Mouse (Mus musculus) lung, embryonic 16.5 days (tissue): ENCODE results near the gene Col5a1. TPM values are rescaled to one million over a fixed set of nuclear protein-coding genes. Genes with fewer than 3 reads are reported as not detected.

Experiments
- ATAC-seq: fragments of 200-750 bp; cut with Nextera tagmentation; 2 replicates; pipeline ENCODE4 v1.8.0; 2017; ENCODE audit warnings: low read depth, mild to moderate bottlenecking, moderate library complexity
- H3K27ac ChIP-seq: fragments of 300-500 bp; sonication (generic); 2 replicates; pipeline ENCODE4 v1.5.1; 2014; ENCODE audit warnings: mild to moderate bottlenecking, control low read depth, low read length
- H3K27me3 ChIP-seq: fragments of 300-500 bp; sonication (generic); 2 replicates; pipeline ENCODE4 v1.6.1; 2014; ENCODE audit warnings: low read depth, low read length, mixed read lengths; ENCODE audit not compliant: control insufficient read depth, insufficient read depth
- H3K36me3 ChIP-seq: fragments of 300-500 bp; sonication (generic); 2 replicates; pipeline ENCODE4 v1.6.1; 2014; ENCODE audit warnings: low read length; ENCODE audit not compliant: control insufficient read depth, insufficient read depth
- H3K4me1 ChIP-seq: fragments of 300-500 bp; sonication (generic); replicated peaks from 2 replicates; pipeline ENCODE4 v1.6.1; 2014; ENCODE audit warnings: low read length, mixed read lengths; ENCODE audit not compliant: control insufficient read depth, insufficient read depth
- H3K4me2 ChIP-seq: fragments of 300-500 bp; sonication (generic); 2 replicates; pipeline ENCODE4 v1.6.1; 2014; ENCODE audit warnings: low read depth, low read length, control low read depth
- H3K4me3 ChIP-seq: fragments of 300-500 bp; sonication (generic); 2 replicates; pipeline ENCODE4 v1.5.1; 2014; ENCODE audit warnings: mild to moderate bottlenecking, low read length, control low read depth
- H3K9ac ChIP-seq: fragments of 300-500 bp; sonication (generic); 2 replicates; pipeline ENCODE4 v1.6.1; 2014; ENCODE audit warnings: low read length, control low read depth
- H3K9me3 ChIP-seq: fragments of 300-500 bp; sonication (generic); 2 replicates; pipeline ENCODE4 v1.6.1; 2016; ENCODE audit warnings: low read length; ENCODE audit not compliant: control insufficient read depth
- WGBS: fragments of 180-500 bp; shearing (Covaris S2); extraction: QIAGEN DNeasy Blood & Tissue Kit; methylation state at CpG from one replicate; pipeline ENCODE4 v1.1.7; 2014; 5-methylcytosine and 5-hydroxymethylcytosine counted together
- polyA plus RNA-seq: library from polyadenylated mRNA; unstranded; fragments of >200 nt; fragmentation: Nextera tagmentation; extraction: Ambion mirVana; gene quantifications from 2 replicates; pipeline ENCODE4 v1.2.1, GENCODE M21; 2015

The Col5a1 gene
- polyA plus RNA-seq, 1 experiment from 2014 or later: 66.2 TPM

- Histone ChIP-seq H3K9ac (no peak overlapping the region), H3K27me3 (no peaks in the 10 kb centered on the region), H3K27ac (no peak overlapping the region), H3K4me2 (no peak overlapping the region), H3K4me3 (no peak overlapping the region), H3K4me1 (peaks cover 5% of the 10 kb centered on the region), H3K36me3 (peaks cover 20% of the 10 kb centered on the region), H3K9me3 (no peaks in the 10 kb centered on the region)
- WGBS: 20% methylated on average over 4 of the region's 4 CpGs
- ATAC-seq: peak; percentile 79
Observed at GRCm38 (mm10) chr2:28008261-28008660, 122.0 kb downstream of the Col5a1 start.

GRCm38 (mm10) chr2:28012367-28012766, 126.1 kb downstream of the Col5a1 start:
- H3K4me2 ChIP-seq: no peak overlapping the region
- WGBS: 66% methylated on average over 3 of the region's 3 CpGs
- peaks cover 5% of the 10 kb centered on the region; the same call in 1 of the 2 replicates for H3K4me1 ChIP-seq
- H3K9me3 ChIP-seq: no peaks in the 10 kb centered on the region
- H3K36me3 ChIP-seq: peaks cover 20% of the 10 kb centered on the region; the same call in 1 of the 2 replicates
- H3K27me3 ChIP-seq: no peaks in the 10 kb centered on the region
- H3K4me3 ChIP-seq: no peak overlapping the region
- ATAC-seq: no peak
- no peak overlapping the region for H3K9ac ChIP-seq
- no peak overlapping the region for H3K27ac ChIP-seq

DNA sequence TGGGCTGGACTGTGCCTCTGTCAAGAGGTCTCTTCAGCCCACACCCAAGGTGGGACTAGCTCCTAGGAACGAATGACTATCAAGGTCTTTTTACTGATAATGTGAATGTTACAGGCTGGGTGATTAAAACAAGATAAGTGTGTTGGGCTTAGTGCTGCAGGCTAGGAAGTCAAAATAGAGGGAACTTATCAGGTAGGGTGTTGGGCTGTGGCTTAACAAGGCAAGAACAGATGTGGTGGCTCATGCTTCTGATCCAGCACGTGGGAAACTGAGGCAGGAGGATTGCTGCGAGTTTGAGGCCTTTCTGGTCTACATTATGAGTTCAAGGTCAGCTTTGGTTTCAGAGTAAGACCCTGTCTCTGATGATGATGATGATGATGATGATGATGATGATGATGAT, 128.6 kb downstream of the Col5a1 start:
- H3K9me3 ChIP-seq: no peaks in the 10 kb centered on the region
- H3K4me1 ChIP-seq: no peaks in the 10 kb centered on the region
- no peak overlapping the region for H3K4me2 ChIP-seq
- H3K27me3 ChIP-seq: no peaks in the 10 kb centered on the region
- 77% methylated on average over 3 of the region's 3 CpGs for WGBS
- ATAC-seq: 0 out of 2 replicates have a peak, but pooled peaks have one; percentile 3
- H3K36me3 ChIP-seq: peaks cover 17% of the 10 kb centered on the region; the same call in 1 of the 2 replicates
- H3K4me3 ChIP-seq: no peak overlapping the region
- H3K9ac ChIP-seq: no peak overlapping the region
- no peak overlapping the region for H3K27ac ChIP-seq

DNA sequence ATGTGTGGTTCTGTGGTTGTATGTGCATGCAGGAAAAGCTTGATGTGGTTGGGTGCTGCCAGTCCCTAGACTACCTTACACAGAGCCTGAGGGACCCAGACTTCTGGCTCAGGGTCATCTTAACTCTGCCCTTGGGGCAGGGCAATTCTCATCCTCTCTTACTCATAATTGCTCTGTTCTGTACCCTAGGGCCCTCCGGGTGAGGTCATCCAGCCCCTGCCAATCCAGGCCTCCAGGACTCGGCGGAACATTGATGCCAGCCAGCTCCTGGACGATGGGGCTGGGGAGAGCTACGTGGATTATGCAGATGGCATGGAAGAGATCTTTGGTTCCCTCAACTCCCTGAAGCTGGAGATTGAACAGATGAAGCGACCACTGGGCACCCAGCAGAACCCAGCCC, 138.2 kb downstream of the Col5a1 start:
- H3K27ac ChIP-seq: no peak overlapping the region
- no peak overlapping the region for H3K4me3 ChIP-seq
- ATAC-seq: no peak
- H3K9me3 ChIP-seq: no peaks in the 10 kb centered on the region
- no peak overlapping the region for H3K9ac ChIP-seq
- H3K4me1 ChIP-seq: no peaks in the 10 kb centered on the region
- 89% methylated on average over 6 of the region's 6 CpGs for WGBS
- H3K4me2 ChIP-seq: no peak overlapping the region
- peaks cover 29% of the 10 kb centered on the region for H3K36me3 ChIP-seq
- H3K27me3 ChIP-seq: no peaks in the 10 kb centered on the region

- no peak overlapping the region for H3K9ac ChIP-seq
- no peak for ATAC-seq
- H3K27ac ChIP-seq: no peak overlapping the region
- H3K4me3 ChIP-seq: no peak overlapping the region
- peaks cover 31% of the 10 kb centered on the region for H3K36me3 ChIP-seq
- H3K4me2 ChIP-seq: no peak overlapping the region
- 85% methylated on average over 4 of the region's 4 CpGs for WGBS
- H3K9me3 ChIP-seq: no peaks in the 10 kb centered on the region
- no peaks in the 10 kb centered on the region for H3K27me3 ChIP-seq
- H3K4me1 ChIP-seq: no peaks in the 10 kb centered on the region
Observed at GRCm38 (mm10) chr2:28025776-28026175, 139.6 kb downstream of the Col5a1 start.

DNA sequence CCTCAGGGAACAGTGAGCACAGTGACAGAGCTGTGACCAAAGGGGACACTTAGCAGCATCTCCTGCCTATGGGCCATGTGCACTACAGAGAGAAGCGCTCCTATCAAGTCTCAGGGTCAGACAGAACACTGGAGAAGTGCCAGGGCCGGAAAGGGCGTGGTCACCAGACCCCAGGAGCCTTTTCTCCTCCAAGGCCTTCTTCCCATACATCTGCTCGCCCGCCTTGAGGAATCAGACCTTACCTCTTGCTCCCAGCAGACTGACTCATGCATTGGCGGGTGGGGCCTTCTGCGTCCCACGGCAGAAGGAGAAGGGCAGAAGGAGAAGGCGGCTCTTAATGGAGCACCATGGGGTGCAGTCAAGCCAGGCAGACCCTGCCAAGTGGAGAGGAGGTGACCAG, 145.6 kb downstream of the Col5a1 start:
- no peak for ATAC-seq
- Histone ChIP-seq H3K4me1 (no peaks in the 10 kb centered on the region; the same call in 1 of the 2 replicates), H3K27me3 (no peaks in the 10 kb centered on the region), H3K9me3 (no peaks in the 10 kb centered on the region), H3K4me2 (no peak overlapping the region), H3K9ac (no peak overlapping the region), H3K27ac (no peak overlapping the region), H3K4me3 (no peak overlapping the region), H3K36me3 (peaks cover 26% of the 10 kb centered on the region)
- 71% methylated on average over 9 of the region's 9 CpGs for WGBS

- no peaks in the 10 kb centered on the region for H3K9me3 ChIP-seq
- H3K27ac ChIP-seq: no peak overlapping the region
- ATAC-seq: no peak
- H3K4me3 ChIP-seq: no peak overlapping the region
- H3K4me1 ChIP-seq: peaks cover 6% of the 10 kb centered on the region
- 81% methylated on average over 11 of the region's 11 CpGs for WGBS
- H3K36me3 ChIP-seq: peaks cover 23% of the 10 kb centered on the region
- no peaks in the 10 kb centered on the region for H3K27me3 ChIP-seq
- H3K9ac ChIP-seq: no peak overlapping the region
- H3K4me2 ChIP-seq: no peak overlapping the region
Observed at GRCm38 (mm10) chr2:28032469-28032868, 146.2 kb downstream of the Col5a1 start.

DNA sequence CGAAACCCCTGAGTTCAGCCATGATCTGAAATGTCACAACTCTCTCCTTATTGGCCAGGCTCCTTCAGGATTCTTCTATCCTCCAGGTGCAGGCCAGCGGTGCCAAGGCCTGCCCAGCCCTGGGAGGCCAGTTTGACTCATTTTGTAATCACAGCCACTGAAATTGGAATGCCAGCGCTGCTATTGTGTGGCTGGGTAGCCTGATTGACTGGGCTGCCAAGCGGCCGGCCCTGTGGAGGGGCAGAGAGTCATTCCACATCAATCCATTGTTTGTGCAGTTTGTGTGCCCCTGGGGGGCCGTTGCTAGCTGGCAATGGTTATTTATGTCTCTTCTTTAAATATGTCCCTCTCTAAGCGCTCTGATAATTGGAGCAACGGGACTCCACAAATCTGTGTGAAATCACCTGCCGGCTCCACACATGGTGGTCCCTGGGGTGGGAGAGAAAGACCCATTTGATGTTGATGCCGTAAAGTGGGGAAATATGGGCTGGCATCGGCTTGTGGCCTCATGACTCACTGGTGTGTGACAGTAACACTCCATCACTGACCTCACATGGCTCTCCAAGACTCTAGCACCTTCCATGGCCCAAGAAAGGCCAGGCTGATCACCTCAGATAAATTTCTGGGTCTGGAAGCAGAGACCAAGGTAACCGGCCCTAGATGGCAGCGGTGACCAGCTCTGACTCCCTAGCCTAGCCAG, 147.9 kb downstream of the Col5a1 start:
- Histone ChIP-seq H3K9ac (no peak overlapping the region), H3K9me3 (no peaks in the 10 kb centered on the region), H3K4me2 (no peak overlapping the region), H3K27ac (no peak overlapping the region), H3K4me3 (no peak overlapping the region), H3K36me3 (peaks cover 14% of the 10 kb centered on the region), H3K4me1 (peaks cover 17% of the 10 kb centered on the region), H3K27me3 (no peaks in the 10 kb centered on the region)
- no peak for ATAC-seq
- 82% methylated on average over 13 of the region's 13 CpGs for WGBS

- 72% methylated on average over 13 of the region's 13 CpGs for WGBS
- ATAC-seq: peak; percentile 9; the same call in 1 of the 2 replicates
- H3K36me3 ChIP-seq: peaks cover 8% of the 10 kb centered on the region; the same call in 1 of the 2 replicates
Observed at GRCm38 (mm10) chr2:28036788-28037187, 150.6 kb downstream of the Col5a1 start.

More at GRCm38 (mm10) chr2:28036788-28037187, 150.6 kb downstream of the Col5a1 start:
- peaks cover 17% of the 10 kb centered on the region for H3K4me1 ChIP-seq
- H3K27me3 ChIP-seq: no peaks in the 10 kb centered on the region
- no peaks in the 10 kb centered on the region for H3K9me3 ChIP-seq
- no peak overlapping the region for H3K9ac ChIP-seq
- H3K27ac ChIP-seq: no peak overlapping the region
- H3K4me3 ChIP-seq: no peak overlapping the region
- H3K4me2 ChIP-seq: no peak overlapping the region
